Mouse (Mus musculus) megakaryocyte, embryonic 14.5 days (primary cell): ENCODE measurements around the gene Fgfr2.

Experiments
- FLI1 ChIP-seq: IDR thresholded peaks from 2 replicates; pipeline ENCODE4 v1.6.1; 2012; ENCODE audit warnings: low read length, inconsistent platforms, mixed read lengths
- GATA1 ChIP-seq: IDR thresholded peaks from 3 replicates; pipeline ENCODE4 v1.6.1; 2012; ENCODE audit warnings: mixed read lengths, low read length, inconsistent platforms, borderline replicate concordance

GRCm38 (mm10) chr7:130560933-130561332 lies 2562.2 kb downstream of the Fgfr2 start:
- TF ChIP-seq GATA1 (no peak), FLI1 (no peak)
